Mouse (Mus musculus) stomach, embryonic 15.5 days (tissue): ENCODE results near the gene Gm11172. TPM values are rescaled to one million over a fixed set of nuclear protein-coding genes. Genes with fewer than 3 reads are reported as not detected.
A peak's percentile ranks its signal among the peaks of the same experiment; 100 is the strongest.
"Not testable (repeated sequence)": the region's sequence is repeated elsewhere in the genome, so short reads cannot be mapped to it uniquely, and the experiment has no call there.

Source experiments
- ATAC-seq: fragments of 200-750 bp; cut with Nextera tagmentation; 2 replicates; pipeline ENCODE4 v1.8.0; 2017; ENCODE audit warnings: low read depth, moderate number of reproducible peaks, moderate TSS enrichment; ENCODE audit not compliant: insufficient read depth, low FRiP score
- H3K27ac ChIP-seq: fragments of 300-500 bp; sonication (generic); 2 replicates; pipeline ENCODE4 v1.5.1; 2015; ENCODE audit warnings: mild to moderate bottlenecking, inconsistent platforms
- H3K27me3 ChIP-seq: fragments of 300-500 bp; sonication (generic); replicated peaks from 2 replicates; pipeline ENCODE4 v1.6.1; 2015; ENCODE audit warnings: inconsistent platforms
- H3K36me3 ChIP-seq: fragments of 300-500 bp; sonication (generic); 2 replicates; pipeline ENCODE4 v1.6.1; 2015; ENCODE audit warnings: inconsistent platforms
- H3K4me1 ChIP-seq: fragments of 300-500 bp; sonication (generic); 2 replicates; pipeline ENCODE4 v1.6.1; 2015; ENCODE audit warnings: inconsistent platforms
- H3K4me2 ChIP-seq: fragments of 300-500 bp; sonication (generic); 2 replicates; pipeline ENCODE4 v1.6.1; 2015; ENCODE audit warnings: mild to moderate bottlenecking, inconsistent platforms
- H3K4me3 ChIP-seq: fragments of 300-500 bp; sonication (generic); replicated peaks from 2 replicates; pipeline ENCODE4 v1.5.1; 2015; ENCODE audit warnings: inconsistent platforms
- H3K9ac ChIP-seq: fragments of 300-500 bp; sonication (generic); 2 replicates; pipeline ENCODE4 v1.6.1; 2015; ENCODE audit warnings: inconsistent platforms
- H3K9me3 ChIP-seq: fragments of 300-500 bp; sonication (generic); 2 replicates; pipeline ENCODE4 v1.6.1; 2016; ENCODE audit warnings: inconsistent platforms
- WGBS: fragments of 180-500 bp; shearing (Covaris S2); methylation state at CpG from one replicate; pipeline ENCODE4 v1.1.7; 2015; 5-methylcytosine and 5-hydroxymethylcytosine counted together
- polyA plus RNA-seq: library from polyadenylated mRNA; unstranded; fragments of >200 nt; fragmentation: Nextera tagmentation; extraction: Ambion mirVana; gene quantifications from 2 replicates; pipeline ENCODE4 v1.2.1, GENCODE M21; 2015

Gm11172 gene
- polyA plus RNA-seq, 1 experiment from 2014 or later = not detected

- Histone ChIP-seq H3K4me3 (no peak overlapping the region), H3K36me3 (no peaks in the 10 kb centered on the region), H3K4me2 (no peak overlapping the region), H3K27me3 (no peaks in the 10 kb centered on the region), H3K27ac (peak overlapping the region; percentile 80), H3K4me1 (peaks cover 31% of the 10 kb centered on the region), H3K9ac (no peak overlapping the region), H3K9me3 (no peaks in the 10 kb centered on the region)
- no peak for ATAC-seq
- 79% methylated on average over 1 of the region's 1 CpGs for WGBS
Observed at GRCm38 (mm10) chr16:10837903-10838302, 25.2 kb downstream of the Gm11172 start.

- Histone ChIP-seq H3K4me3 (no peak overlapping the region), H3K4me2 (no peak overlapping the region), H3K27ac (peak overlapping the region; percentile 80), H3K4me1 (peaks cover 32% of the 10 kb centered on the region), H3K9me3 (no peaks in the 10 kb centered on the region), H3K36me3 (no peaks in the 10 kb centered on the region), H3K9ac (no peak overlapping the region), H3K27me3 (no peaks in the 10 kb centered on the region)
- peak; percentile 30; the same call in 1 of the 2 replicates for ATAC-seq
- 46% methylated on average over 10 of the region's 10 CpGs for WGBS
Observed at GRCm38 (mm10) chr16:10838487-10839245, 26.0 kb downstream of the Gm11172 start.

GRCm38 (mm10) chr16:10840018-10840417, 27.3 kb downstream of the Gm11172 start:
- Histone ChIP-seq H3K4me2 (no peak overlapping the region), H3K27me3 (no peaks in the 10 kb centered on the region), H3K4me1 (peaks cover 39% of the 10 kb centered on the region), H3K9ac (no peak overlapping the region), H3K9me3 (no peaks in the 10 kb centered on the region), H3K36me3 (no peaks in the 10 kb centered on the region), H3K27ac (no peak overlapping the region), H3K4me3 (no peak overlapping the region)
- ATAC-seq = no peak
- 87% methylated on average over 12 of the region's 14 CpGs for WGBS

- Histone ChIP-seq H3K36me3 (no peaks in the 10 kb centered on the region), H3K4me1 (peaks cover 27% of the 10 kb centered on the region), H3K27ac (no peak overlapping the region), H3K4me3 (no peak overlapping the region), H3K9ac (no peak overlapping the region), H3K4me2 (no peak overlapping the region), H3K27me3 (no peaks in the 10 kb centered on the region), H3K9me3 (no peaks in the 10 kb centered on the region)
- WGBS = 79% methylated on average over 4 of the region's 4 CpGs
- ATAC-seq = no peak
Observed at GRCm38 (mm10) chr16:10842282-10842855, 29.7 kb downstream of the Gm11172 start.

GRCm38 (mm10) chr16:10843486-10844318, 31.0 kb downstream of the Gm11172 start:
- WGBS = 13% methylated on average over 18 of the region's 18 CpGs
- H3K4me2 ChIP-seq = peak overlapping the region; percentile 58
- peak overlapping the region; percentile 19 for H3K4me3 ChIP-seq
- no peak for ATAC-seq
- no peaks in the 10 kb centered on the region for H3K36me3 ChIP-seq
- peak overlapping the region; percentile 40 for H3K27ac ChIP-seq
- H3K9ac ChIP-seq = no peak overlapping the region
- H3K4me1 ChIP-seq = peaks cover 18% of the 10 kb centered on the region
- no peaks in the 10 kb centered on the region for H3K9me3 ChIP-seq
- no peaks in the 10 kb centered on the region for H3K27me3 ChIP-seq

- Histone ChIP-seq H3K9ac (no peak overlapping the region), H3K4me2 (peak overlapping the region; percentile 58), H3K4me1 (peaks cover 20% of the 10 kb centered on the region), H3K36me3 (no peaks in the 10 kb centered on the region), H3K27ac (peak overlapping the region; percentile 40), H3K27me3 (no peaks in the 10 kb centered on the region), H3K4me3 (peak overlapping the region; percentile 19), H3K9me3 (no peaks in the 10 kb centered on the region)
- ATAC-seq = no peak
- whole genome bisulfite sequencing = 40% methylated on average over 6 of the region's 6 CpGs
Observed at GRCm38 (mm10) chr16:10844319-10844670, 31.6 kb downstream of the Gm11172 start.

- WGBS = 76% methylated on average over 6 of the region's 6 CpGs
- Histone ChIP-seq H3K4me3 (no peak overlapping the region), H3K4me1 (peaks cover 33% of the 10 kb centered on the region), H3K4me2 (no peak overlapping the region), H3K27me3 (no peaks in the 10 kb centered on the region), H3K9me3 (no peaks in the 10 kb centered on the region), H3K9ac (no peak overlapping the region), H3K36me3 (no peaks in the 10 kb centered on the region), H3K27ac (no peak overlapping the region)
- no peak for ATAC-seq
Observed at GRCm38 (mm10) chr16:10845952-10846351, 33.2 kb downstream of the Gm11172 start.

DNA sequence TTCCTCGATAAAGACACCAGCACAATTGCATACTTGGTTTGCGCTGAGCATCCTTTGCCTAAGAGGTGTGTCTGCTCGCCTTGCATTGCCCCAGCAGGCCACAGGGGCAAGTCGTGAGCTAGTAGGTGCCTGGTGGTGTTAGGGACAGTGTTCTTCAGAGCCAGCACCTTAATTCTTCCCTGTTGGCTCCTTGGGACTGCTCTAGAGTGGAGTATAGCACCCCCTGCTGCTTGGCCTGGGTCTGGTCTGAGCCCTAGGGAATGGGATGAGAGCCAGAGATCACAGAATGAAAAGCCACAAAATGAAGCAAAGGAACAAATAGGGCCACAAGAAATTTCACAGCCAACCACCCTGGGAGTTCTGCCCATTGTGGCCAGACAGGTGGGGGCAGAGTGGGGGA, 33.8 kb downstream of the Gm11172 start:
- H3K9me3 ChIP-seq = no peaks in the 10 kb centered on the region
- peaks cover 34% of the 10 kb centered on the region for H3K4me1 ChIP-seq
- 58% methylated on average over 4 of the region's 4 CpGs for WGBS
- no peak overlapping the region for H3K4me3 ChIP-seq
- no peak for ATAC-seq
- no peak overlapping the region for H3K27ac ChIP-seq
- H3K9ac ChIP-seq = no peak overlapping the region
- no peaks in the 10 kb centered on the region for H3K27me3 ChIP-seq
- H3K36me3 ChIP-seq = no peaks in the 10 kb centered on the region
- no peak overlapping the region for H3K4me2 ChIP-seq

DNA sequence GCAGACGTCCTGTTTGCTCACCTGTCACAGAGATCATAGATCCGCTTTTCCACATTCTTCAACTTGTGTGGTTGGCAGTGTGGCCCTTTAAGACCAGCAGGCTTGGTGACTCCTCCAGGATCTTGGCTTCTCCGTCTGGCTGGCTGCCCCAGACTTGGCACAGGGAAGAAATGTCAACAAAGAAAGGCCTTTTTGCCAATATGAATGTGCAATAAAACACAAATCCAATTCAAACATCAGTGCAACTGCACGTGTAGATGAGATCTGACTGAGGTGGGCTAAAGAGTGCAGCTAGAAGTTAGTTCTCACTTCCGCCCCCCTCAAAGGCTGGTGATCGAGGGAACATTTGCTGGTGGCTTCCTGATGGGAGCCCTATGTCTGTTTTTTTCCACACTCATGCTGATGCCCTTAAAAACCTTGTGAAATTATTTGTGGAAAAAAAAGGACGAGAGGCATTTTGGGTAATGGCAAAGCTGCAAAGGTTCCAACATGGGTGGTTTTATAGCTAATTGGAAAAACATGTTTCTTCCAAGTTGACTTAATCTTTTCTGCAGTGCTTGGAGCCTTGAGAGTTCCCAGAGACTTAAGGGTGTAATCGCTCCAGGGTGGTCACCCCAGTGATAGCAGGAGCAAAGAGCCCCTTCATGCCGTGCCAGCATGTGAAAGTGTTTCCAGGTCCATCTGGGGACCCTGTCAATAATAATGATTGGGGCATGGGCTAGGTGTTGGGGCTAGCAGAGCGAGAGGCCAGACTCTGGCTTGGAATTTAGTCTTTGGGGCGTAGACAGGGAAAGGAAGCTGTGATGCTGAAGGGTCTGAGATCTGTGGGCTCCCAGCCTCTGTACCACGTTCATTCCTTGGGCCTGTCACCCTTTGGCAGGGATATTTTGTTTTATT, 37.5 kb downstream of the Gm11172 start:
- peak; percentile 63 for ATAC-seq
- Histone ChIP-seq H3K9me3 (no peaks in the 10 kb centered on the region), H3K9ac (no peak overlapping the region), H3K27ac (peak overlapping the region; percentile 67), H3K4me3 (no peak overlapping the region), H3K27me3 (no peaks in the 10 kb centered on the region), H3K36me3 (no peaks in the 10 kb centered on the region), H3K4me2 (no peak overlapping the region), H3K4me1 (peaks cover 23% of the 10 kb centered on the region)
- 47% methylated on average over 12 of the region's 12 CpGs for WGBS

GRCm38 (mm10) chr16:10850905-10851304, 38.2 kb downstream of the Gm11172 start:
- no peak overlapping the region for H3K4me2 ChIP-seq
- no peaks in the 10 kb centered on the region for H3K36me3 ChIP-seq
- H3K4me3 ChIP-seq = no peak overlapping the region
- no peaks in the 10 kb centered on the region for H3K27me3 ChIP-seq
- 73% methylated on average over 4 of the region's 4 CpGs for WGBS
- no peak for ATAC-seq
- no peaks in the 10 kb centered on the region for H3K9me3 ChIP-seq
- no peak overlapping the region for H3K9ac ChIP-seq
- H3K4me1 ChIP-seq = peaks cover 23% of the 10 kb centered on the region
- H3K27ac ChIP-seq = peak overlapping the region; percentile 67

GRCm38 (mm10) chr16:10852216-10852615, 39.5 kb downstream of the Gm11172 start:
- not testable (repeated sequence) for H3K4me2 ChIP-seq, H3K4me3 ChIP-seq, H3K36me3 ChIP-seq, H3K9ac ChIP-seq, H3K9me3 ChIP-seq, H3K27ac ChIP-seq, ATAC-seq, H3K27me3 ChIP-seq
- H3K4me1 ChIP-seq = peaks cover 23% of the 10 kb centered on the region
- WGBS = 88% methylated on average over 10 of the region's 10 CpGs
